Mouse (Mus musculus): ENCODE data around the gene Vmn2r82.
"Not testable (repeated sequence)": the region's sequence is repeated elsewhere in the genome, so short reads cannot be mapped to it uniquely, and the experiment has no call there.

The Vmn2r82 gene

DNA sequence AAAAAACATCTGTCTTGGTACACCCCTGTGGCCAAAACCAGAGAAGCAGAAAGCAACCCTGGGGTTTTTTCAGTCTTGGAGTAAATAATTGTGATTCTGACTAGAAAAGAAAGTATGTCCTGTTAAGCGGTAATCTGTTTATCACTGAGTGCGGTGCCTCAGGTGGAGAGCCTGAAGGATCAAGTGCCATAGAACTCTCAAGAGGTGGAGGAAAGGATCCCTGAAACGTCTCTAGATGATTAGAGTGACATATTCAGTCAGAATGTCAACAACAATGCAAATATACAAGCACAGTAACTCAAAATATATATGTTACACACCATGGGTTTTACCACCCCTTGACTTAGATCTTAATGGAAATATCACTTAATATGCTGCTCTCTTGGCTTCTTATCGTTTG, at the start of gene Vmn2r82:
Gene Vmn2r82 (plus strand): TSS at position 301 of the 400 bp plus-strand sequence.
- in situ Hi-C loops (cut with MboI; ENCODE audit: low pct_unique_long_range_greater_than_20kb in 1 of 2, low sequenced_read_pairs in 2 of 2, unreplicated experiment in 1 of 2): not testable (repeated sequence)

DNA sequence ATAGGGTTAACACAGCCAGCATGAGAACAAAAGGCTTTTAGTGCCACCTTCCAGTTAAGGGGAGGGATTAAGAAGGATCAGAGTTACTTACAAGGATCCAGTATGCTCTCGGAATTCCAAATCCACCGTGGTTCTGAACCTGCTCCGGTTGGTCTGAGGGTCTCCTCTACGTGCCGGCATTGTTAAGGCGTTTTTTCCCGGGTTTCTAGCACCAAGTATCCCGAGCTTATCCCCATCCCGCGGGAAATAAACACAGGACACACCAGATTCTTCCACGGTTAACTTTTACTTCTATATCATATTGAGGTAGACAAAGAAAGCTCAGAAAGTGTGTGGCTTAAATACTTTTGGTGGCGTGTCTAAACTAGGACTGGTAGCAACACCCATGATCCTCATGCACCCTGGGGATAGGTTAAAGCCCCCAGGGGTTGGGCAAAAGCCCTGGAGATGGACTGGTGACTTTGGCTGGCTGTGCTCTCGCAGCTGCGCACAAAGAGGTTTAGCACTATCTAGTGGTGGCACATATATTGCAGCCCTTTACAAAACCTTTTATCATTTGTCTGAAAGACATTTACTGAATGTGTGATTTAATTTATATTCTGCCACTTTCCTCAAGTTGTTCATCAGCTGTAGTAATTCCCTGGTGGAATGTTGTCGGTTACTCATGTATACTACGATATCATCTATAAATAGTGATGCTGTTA, 34.1 kb upstream of the Vmn2r82 start:
- in situ Hi-C loops (cut with MboI; ENCODE audit: low pct_unique_long_range_greater_than_20kb in 1 of 2, low sequenced_read_pairs in 2 of 2, unreplicated experiment in 1 of 2): not testable (repeated sequence)

DNA sequence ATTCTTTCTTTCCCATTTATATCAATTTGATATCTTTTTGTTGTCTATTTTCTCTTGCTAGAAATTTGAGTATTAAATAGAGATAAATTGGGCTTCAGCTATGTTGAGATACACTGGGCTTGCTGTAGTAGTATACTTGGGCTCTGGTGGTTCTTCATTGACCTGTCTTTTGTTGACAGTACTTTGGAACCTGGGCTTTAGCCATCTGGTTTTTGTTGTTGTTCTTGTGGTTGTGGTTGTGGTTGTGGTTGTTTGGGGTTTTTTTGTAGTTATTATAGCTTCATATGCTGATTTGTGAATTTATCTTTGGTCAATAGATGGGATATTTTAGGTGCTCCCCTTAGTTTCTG, 33.6 kb upstream of the Vmn2r82 start:
- in situ Hi-C loops (cut with MboI; ENCODE audit: low pct_unique_long_range_greater_than_20kb in 1 of 2, low sequenced_read_pairs in 2 of 2, unreplicated experiment in 1 of 2): no loop called here

DNA sequence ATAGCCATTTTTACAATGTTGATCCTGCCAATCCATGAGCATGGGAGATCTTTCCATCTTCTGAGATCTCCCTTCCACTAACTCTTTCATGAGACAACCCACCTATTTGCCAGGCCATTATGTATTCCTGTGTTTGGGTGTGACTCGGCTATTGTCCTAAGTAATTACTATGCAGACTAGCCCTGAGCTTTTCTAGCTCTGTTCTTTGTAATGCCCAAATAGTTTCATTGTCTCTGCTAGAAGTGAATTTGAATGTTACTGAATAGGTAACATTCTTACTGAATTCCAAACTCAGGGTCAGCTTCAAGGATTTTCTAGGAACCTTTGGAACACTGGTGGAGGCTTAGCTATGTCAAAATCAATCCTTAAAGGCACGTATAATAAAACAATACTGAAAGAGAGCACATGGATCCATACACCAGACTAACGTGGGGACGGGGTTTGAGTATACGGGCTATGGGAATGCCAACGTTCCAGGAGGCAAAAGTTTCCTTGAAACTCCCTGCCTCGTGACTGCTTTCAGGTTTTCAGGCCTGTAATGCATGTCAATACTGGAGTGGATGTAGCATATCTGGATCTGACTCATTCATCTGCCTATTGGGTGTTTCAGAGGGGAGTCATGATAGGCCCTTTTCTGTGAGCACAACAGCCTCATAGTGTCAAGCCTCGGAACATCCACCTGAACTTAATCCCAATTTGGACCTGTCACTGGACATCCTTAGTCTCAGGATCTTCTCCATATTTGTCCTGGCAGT, 43.8 kb downstream of the Vmn2r82 start:
- in situ Hi-C loops (cut with MboI; ENCODE audit: low pct_unique_long_range_greater_than_20kb in 1 of 2, low sequenced_read_pairs in 2 of 2, unreplicated experiment in 1 of 2): not testable (repeated sequence)

DNA sequence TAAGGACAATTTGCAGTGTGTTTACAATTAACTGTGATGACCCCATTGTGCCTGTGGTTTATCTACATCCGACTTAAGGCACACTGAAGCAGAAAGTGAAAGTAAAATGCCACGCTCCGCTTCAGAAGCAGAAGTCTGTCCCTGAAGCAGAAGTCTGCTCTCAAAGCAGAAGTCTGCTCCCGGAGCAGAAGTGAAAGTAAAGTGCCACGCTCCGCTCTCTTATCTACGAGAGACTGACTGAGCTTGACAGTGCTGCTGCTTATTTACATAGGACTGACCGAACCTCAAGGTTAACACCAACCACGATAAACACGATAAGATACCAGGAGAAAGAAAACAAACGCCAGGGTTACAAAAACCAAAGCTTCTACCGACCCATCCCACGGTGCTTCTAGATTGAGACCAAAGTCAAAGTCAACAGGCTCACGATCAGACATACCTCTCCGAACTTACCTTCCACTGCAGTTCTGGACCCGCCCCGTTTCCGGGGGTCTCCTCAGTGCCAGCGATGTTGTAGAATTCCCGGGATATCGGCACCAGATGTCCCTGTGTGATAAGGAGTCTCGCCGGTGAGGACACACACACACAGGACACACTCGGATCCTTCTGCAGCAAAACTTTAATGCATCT, 60.9 kb downstream of the Vmn2r82 start:
- in situ Hi-C loops (cut with MboI; ENCODE audit: low pct_unique_long_range_greater_than_20kb in 1 of 2, low sequenced_read_pairs in 2 of 2, unreplicated experiment in 1 of 2): no loop called here

DNA sequence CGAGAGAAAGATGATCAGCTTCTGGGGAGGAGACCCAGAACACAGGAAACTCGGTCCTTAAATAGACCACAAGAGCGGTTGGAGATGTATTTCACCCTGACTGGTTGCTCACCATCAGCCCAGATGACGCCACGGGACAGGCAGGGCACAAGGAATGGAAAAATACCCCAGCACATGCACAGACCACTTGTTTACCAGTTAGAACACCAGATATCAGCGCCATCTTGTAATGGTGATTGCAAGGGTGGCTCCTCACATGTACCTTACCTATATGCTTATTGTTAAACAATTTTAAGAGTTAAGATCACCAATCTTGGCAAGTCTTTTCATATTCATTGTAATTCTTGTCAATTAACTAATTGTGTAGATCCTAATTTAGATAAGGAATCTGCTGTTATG, 61.5 kb downstream of the Vmn2r82 start:
- in situ Hi-C loops (cut with MboI; ENCODE audit: low pct_unique_long_range_greater_than_20kb in 1 of 2, low sequenced_read_pairs in 2 of 2, unreplicated experiment in 1 of 2): not testable (repeated sequence)

DNA sequence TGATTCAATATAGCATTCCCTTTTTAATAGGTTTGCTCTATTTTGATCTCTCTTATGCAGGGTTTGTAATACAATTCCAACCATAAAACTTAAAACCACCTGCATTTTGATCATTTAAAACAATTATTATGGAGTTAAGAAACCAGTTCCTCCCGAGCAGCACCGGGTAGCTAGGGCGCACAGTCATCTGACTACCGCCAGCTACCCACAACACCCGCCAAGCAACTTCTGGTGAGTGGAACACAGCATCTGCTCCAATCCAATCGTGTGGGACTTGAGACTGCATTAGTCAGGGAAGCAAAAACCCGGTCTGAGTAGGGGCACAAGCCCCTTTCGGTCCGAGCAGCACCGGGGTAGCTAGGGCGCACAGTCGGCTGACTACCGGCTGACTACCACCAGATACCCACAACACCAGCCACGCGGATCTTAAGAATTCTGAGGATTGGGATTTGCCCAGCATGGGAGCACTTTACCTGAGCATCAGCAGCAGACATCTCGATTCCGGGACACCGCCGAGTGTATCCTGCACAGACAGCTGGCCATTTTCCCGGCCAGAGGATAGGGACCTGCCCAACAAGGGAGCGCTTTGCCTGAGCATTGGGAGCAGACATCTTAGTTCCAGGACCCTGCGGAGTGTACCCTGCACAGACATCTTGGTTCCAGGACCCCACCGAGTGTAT, 79.0 kb downstream of the Vmn2r82 start:
- in situ Hi-C loops (cut with MboI; ENCODE audit: low pct_unique_long_range_greater_than_20kb in 1 of 2, low sequenced_read_pairs in 2 of 2, unreplicated experiment in 1 of 2): not testable (repeated sequence)

Data from mouse embryonic stem cell (cell line).